Mouse (Mus musculus) hindbrain, embryonic 16.5 days (tissue): Measurements from ENCODE around the gene Nkx3-2. TPM values are rescaled to one million over a fixed set of nuclear protein-coding genes. Genes with fewer than 3 reads are reported as not detected.

ENCODE experiments used
- ATAC-seq: fragments of 200-750 bp; cut with Nextera tagmentation; 2 replicates; pipeline ENCODE4 v1.8.0; 2017; ENCODE audit warnings: moderate TSS enrichment, moderate library complexity
- H3K27ac ChIP-seq: fragments of 300-500 bp; sonication (generic); 2 replicates; pipeline ENCODE4 v1.5.1; 2014; ENCODE audit warnings: low read depth, mild to moderate bottlenecking, control low read depth, low read length, moderate library complexity
- H3K27me3 ChIP-seq: fragments of 300-500 bp; sonication (generic); replicated peaks from 2 replicates; pipeline ENCODE4 v1.6.1; 2014; ENCODE audit warnings: low read length; ENCODE audit not compliant: control insufficient read depth, insufficient read depth
- H3K36me3 ChIP-seq: fragments of 300-500 bp; sonication (generic); 2 replicates; pipeline ENCODE4 v1.6.1; 2014; ENCODE audit warnings: mild to moderate bottlenecking, low read length, moderate library complexity, mixed read lengths; ENCODE audit not compliant: control insufficient read depth, insufficient read depth
- H3K4me1 ChIP-seq: fragments of 300-500 bp; sonication (generic); 2 replicates; pipeline ENCODE4 v1.6.1; 2014; ENCODE audit warnings: low read depth, low read length; ENCODE audit not compliant: control insufficient read depth, insufficient read depth
- H3K4me2 ChIP-seq: fragments of 300-500 bp; sonication (generic); 2 replicates; pipeline ENCODE4 v1.6.1; 2014; ENCODE audit warnings: mild to moderate bottlenecking, low read length, control low read depth, moderate library complexity
- H3K4me3 ChIP-seq: fragments of 300-500 bp; sonication (generic); 2 replicates; pipeline ENCODE4 v1.5.1; 2014; ENCODE audit warnings: mild to moderate bottlenecking, low read length, control low read depth, moderate library complexity
- H3K9ac ChIP-seq: fragments of 300-500 bp; sonication (generic); 2 replicates; pipeline ENCODE4 v1.6.1; 2014; ENCODE audit warnings: low read depth, mild to moderate bottlenecking, control low read depth, low read length, moderate library complexity
- H3K9me3 ChIP-seq: fragments of 300-500 bp; sonication (generic); 2 replicates; pipeline ENCODE4 v1.6.1; 2014; ENCODE audit warnings: mild to moderate bottlenecking, low read length, moderate library complexity; ENCODE audit not compliant: control insufficient read depth
- WGBS: fragments of 180-500 bp; shearing (Covaris S2); extraction: QIAGEN DNeasy Blood & Tissue Kit; methylation state at CpG from one replicate; pipeline ENCODE4 v1.1.7; 2014; 5-methylcytosine and 5-hydroxymethylcytosine counted together
- polyA plus RNA-seq: library from polyadenylated mRNA; unstranded; fragments of >200 nt; fragmentation: Nextera tagmentation; extraction: Ambion mirVana; gene quantifications from 2 replicates; pipeline ENCODE4 v1.2.1, GENCODE M21; 2015

The Nkx3-2 gene
- polyA plus RNA-seq, 1 experiment from 2014 or later, result not detected

- no peak overlapping the region for H3K27ac ChIP-seq
- no peak overlapping the region for H3K9ac ChIP-seq
- no peak overlapping the region for H3K4me3 ChIP-seq
- H3K4me1 ChIP-seq, result no peaks in the 10 kb centered on the region
- H3K27me3 ChIP-seq, result no peaks in the 10 kb centered on the region
- ATAC-seq, result no peak
- no peak overlapping the region for H3K4me2 ChIP-seq
- WGBS, result 51% methylated on average over 5 of the region's 5 CpGs
- no peaks in the 10 kb centered on the region for H3K9me3 ChIP-seq
- no peaks in the 10 kb centered on the region for H3K36me3 ChIP-seq
Observed at GRCm38 (mm10) chr5:41737039-41737438, 27.3 kb downstream of the Nkx3-2 start.

DNA sequence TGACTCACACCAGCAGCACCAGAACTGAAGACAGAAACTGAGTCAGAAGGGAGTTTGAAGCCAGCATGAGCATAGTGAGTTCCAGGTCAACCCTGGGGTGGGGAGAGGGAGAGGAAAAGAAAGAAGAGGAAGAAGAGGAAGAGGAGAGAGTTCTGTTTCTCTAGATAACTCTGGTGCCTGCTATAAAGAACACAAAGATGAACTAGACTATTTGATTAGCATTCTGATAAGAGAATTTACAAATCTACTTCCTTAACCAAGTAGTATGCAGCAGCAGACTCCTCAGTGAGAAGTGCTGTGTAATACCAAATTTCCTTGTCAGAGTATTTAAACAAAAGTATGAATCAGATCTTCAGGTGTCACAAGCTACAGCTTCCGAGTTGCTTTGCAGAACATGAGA is 37.3 kb downstream of the Nkx3-2 start:
- Histone ChIP-seq H3K9ac (no peak overlapping the region), H3K4me3 (no peak overlapping the region), H3K36me3 (no peaks in the 10 kb centered on the region), H3K4me2 (no peak overlapping the region), H3K27ac (no peak overlapping the region), H3K4me1 (no peaks in the 10 kb centered on the region), H3K9me3 (no peaks in the 10 kb centered on the region), H3K27me3 (no peaks in the 10 kb centered on the region)
- 90% methylated on average over 1 of the region's 1 CpGs for WGBS
- ATAC-seq, result no peak

GRCm38 (mm10) chr5:41725573-41725972 is 38.7 kb downstream of the Nkx3-2 start:
- H3K27ac ChIP-seq, result no peak overlapping the region
- no peaks in the 10 kb centered on the region for H3K4me1 ChIP-seq
- no peak for ATAC-seq
- H3K4me3 ChIP-seq, result no peak overlapping the region
- 64% methylated on average over 6 of the region's 6 CpGs for WGBS
- no peak overlapping the region for H3K9ac ChIP-seq
- H3K4me2 ChIP-seq, result no peak overlapping the region
- H3K27me3 ChIP-seq, result no peaks in the 10 kb centered on the region
- no peaks in the 10 kb centered on the region for H3K9me3 ChIP-seq
- no peaks in the 10 kb centered on the region for H3K36me3 ChIP-seq

Other genes starting within 250 kb of the Nkx3-2 start
- gene Rab28, start 56.3 kb downstream of the Nkx3-2 start, polyA plus RNA-seq, result 59.4 and 60.2 TPM in 2 replicates
- 25.1 and 26.3 TPM in 2 replicates for gene Bod1l, start 79.8 kb upstream of the Nkx3-2 start, polyA plus RNA-seq